Mouse (Mus musculus) kidney, adult 2 months (tissue): ENCODE data around the gene 6030468B19Rik.

Experiments used
- CTCF ChIP-seq: fragments of 200-500 bp; conservative IDR thresholded peaks from 2 replicates; pipeline ENCODE4 v1.5.1; 2011; ENCODE audit warnings: low read depth, mild to moderate bottlenecking, control low read depth, low read length, moderate library complexity, mixed read lengths; ENCODE audit not compliant: insufficient read depth, insufficient read length
- POLR2A ChIP-seq: fragments of 200-500 bp; IDR thresholded peaks from one replicate; pipeline ENCODE4 v1.6.1; 2011; ENCODE audit warnings: low read depth, low read length, control low read depth

DNA sequence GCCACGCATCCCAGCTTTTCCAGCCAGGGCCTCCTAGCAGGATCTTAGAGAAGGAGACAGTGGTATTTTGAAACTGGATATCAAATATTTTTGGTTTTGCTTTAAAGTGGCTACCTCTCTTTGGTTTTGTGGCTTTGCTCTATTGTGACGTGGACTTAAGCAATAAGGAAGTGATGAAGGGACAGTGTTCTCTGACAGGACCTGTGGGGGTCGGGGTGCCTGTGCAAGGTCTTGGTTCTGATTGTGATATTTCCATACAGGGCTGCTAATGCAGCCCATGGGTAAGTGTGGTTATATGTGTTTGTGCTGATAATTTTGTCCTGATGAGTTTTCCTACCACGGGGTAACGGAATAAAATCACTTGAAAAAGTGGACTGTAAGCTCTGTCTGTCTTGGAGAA is 57.9 kb downstream of the 6030468B19Rik start:
- TF ChIP-seq CTCF (no peak), POLR2A (no peak)
